In genomic region chr8:122661894-122662293, GRCm38 (mm10) we compare ENCODE assay signal across 23 mouse cellular contexts. TPM values are rescaled to one million over a fixed set of nuclear protein-coding genes. Genes with fewer than 3 reads are reported as not detected.
A peak's percentile ranks its signal among the peaks of the same experiment; 100 is the strongest.
DNase-seq lines count a peak whose midpoint lies in the region; ATAC-seq and TF ChIP-seq lines count a peak whose summit lies in the region.
"Had no signal": no experiment of that assay in that cellular context is flagged by ENCODE, and none has a peak within 500 bp of the region (broad histone marks: within the 10 kb centered on the region; RNA-seq: fewer than 3 reads in every experiment).

No protein-coding gene starts in this region.

- no peak overlapping the region for H3K4me3 ChIP-seq in hindbrain, postnatal 0 days (ENCODE audit: low read length)
- H3K4me3 ChIP-seq in hindbrain, embryonic 12.5 days = no peak overlapping the region
- H3K4me3 ChIP-seq in MEL (ENCODE audit: control insufficient read depth in 1 of 2, insufficient read depth in 1 of 2, low read depth in 2 of 2, low read length in 2 of 2) = no peak overlapping the region
- no peak overlapping the region for H3K4me3 ChIP-seq in embryonic facial prominence, embryonic 10.5 days
- no peak overlapping the region for H3K4me3 ChIP-seq in limb, embryonic 13.5 days
- no peak overlapping the region for H3K4me3 ChIP-seq in midbrain, embryonic 11.5 days (ENCODE audit: low read depth, low read length)
- H3K4me3 ChIP-seq: embryonic facial prominence, embryonic 12.5 days; forebrain, embryonic 13.5 days; forebrain, embryonic 15.5 days had no signal

- 0 out of 2 replicates have a peak, but pooled peaks cover 4% of the 10 kb centered on the region for H3K36me3 ChIP-seq in hindbrain, postnatal 0 days (ENCODE audit: insufficient read depth, low read length)
- no peaks in the 10 kb centered on the region for H3K36me3 ChIP-seq in hindbrain, embryonic 12.5 days
- H3K36me3 ChIP-seq in MEL (ENCODE audit: control insufficient read depth in 1 of 2, insufficient read depth in 2 of 2, low read length in 2 of 2) = peaks cover 23% of the 10 kb centered on the region in 2 experiments
- no peaks in the 10 kb centered on the region for H3K36me3 ChIP-seq in embryonic facial prominence, embryonic 10.5 days (replicated peaks)
- H3K36me3 ChIP-seq in limb, embryonic 13.5 days = no peaks in the 10 kb centered on the region
- no peaks in the 10 kb centered on the region for H3K36me3 ChIP-seq in midbrain, embryonic 11.5 days (ENCODE audit: control insufficient read depth, insufficient read depth, low read length)
- H3K36me3 ChIP-seq: embryonic facial prominence, embryonic 12.5 days; forebrain, embryonic 15.5 days had no signal

- TF ChIP-seq RAD21 in MEL (IDR thresholded peaks at IDR 0.05; ENCODE audit: low read depth, low read length) = no peak

- TF ChIP-seq EP300 in MEL (IDR thresholded peaks at IDR 0.05; ENCODE audit: low read depth in 1 of 2, low read length in 2 of 2) = no peak

- no peak overlapping the region for H3K4me2 ChIP-seq in hindbrain, postnatal 0 days (ENCODE audit: low read depth, low read length)
- no peak overlapping the region for H3K4me2 ChIP-seq in hindbrain, embryonic 12.5 days (replicated peaks)
- no peak overlapping the region for H3K4me2 ChIP-seq in limb, embryonic 13.5 days (replicated peaks)
- no peak overlapping the region for H3K4me2 ChIP-seq in midbrain, embryonic 11.5 days
- H3K4me2 ChIP-seq: forebrain, embryonic 13.5 days; forebrain, embryonic 15.5 days had no signal

- no peak overlapping the region for H3K9ac ChIP-seq in hindbrain, postnatal 0 days (replicated peaks; ENCODE audit: low read length)
- no peak overlapping the region for H3K9ac ChIP-seq in hindbrain, embryonic 12.5 days
- H3K9ac ChIP-seq in MEL (ENCODE audit: control insufficient read depth, low read depth, low read length, poor library complexity, severe bottlenecking) = no peak overlapping the region
- H3K9ac ChIP-seq in limb, embryonic 13.5 days = no peak overlapping the region
- H3K9ac ChIP-seq in midbrain, embryonic 11.5 days (ENCODE audit: low read length) = no peak overlapping the region
- H3K9ac ChIP-seq: embryonic facial prominence, embryonic 12.5 days; forebrain, embryonic 13.5 days; forebrain, embryonic 15.5 days; forebrain, postnatal 0 days had no signal

- H3K9me3 ChIP-seq in hindbrain, postnatal 0 days (ENCODE audit: low read length) = no peaks in the 10 kb centered on the region
- H3K9me3 ChIP-seq in hindbrain, embryonic 12.5 days (replicated peaks) = no peaks in the 10 kb centered on the region
- no peaks in the 10 kb centered on the region for H3K9me3 ChIP-seq in MEL (replicated peaks; ENCODE audit: insufficient read depth, low read length)
- no peaks in the 10 kb centered on the region for H3K9me3 ChIP-seq in embryonic facial prominence, embryonic 10.5 days
- H3K9me3 ChIP-seq in limb, embryonic 13.5 days = no peaks in the 10 kb centered on the region
- H3K9me3 ChIP-seq in midbrain, embryonic 11.5 days (ENCODE audit: control insufficient read depth, low read length) = no peaks in the 10 kb centered on the region
- H3K9me3 ChIP-seq: embryonic facial prominence, embryonic 12.5 days; forebrain, embryonic 13.5 days; forebrain, embryonic 15.5 days had no signal

- peaks cover 18% of the 10 kb centered on the region for H3K4me1 ChIP-seq in hindbrain, postnatal 0 days (ENCODE audit: insufficient read depth, low read length)
- H3K4me1 ChIP-seq in hindbrain, embryonic 12.5 days = peaks cover 63% of the 10 kb centered on the region
- H3K4me1 ChIP-seq in MEL (ENCODE audit: control insufficient read depth in 1 of 2, insufficient read depth in 2 of 2, low read length in 2 of 2) = peaks cover 11 to 25% of the 10 kb centered on the region in 2 experiments
- peaks cover 91% of the 10 kb centered on the region for H3K4me1 ChIP-seq in embryonic facial prominence, embryonic 10.5 days
- H3K4me1 ChIP-seq in limb, embryonic 13.5 days = peaks cover 98% of the 10 kb centered on the region
- 0 out of 2 replicates have a peak, but pooled peaks cover 4% of the 10 kb centered on the region for H3K4me1 ChIP-seq in midbrain, embryonic 11.5 days (ENCODE audit: control insufficient read depth, insufficient read depth, low read length)

- no peak; a peak in 1 of 4 replicates for TF ChIP-seq POLR2A in MEL (IDR thresholded peaks at IDR 0.05; ENCODE audit: control insufficient read depth in 1 of 2, insufficient read depth in 1 of 2, low read depth in 1 of 2, low read length in 2 of 2, poor library complexity in 1 of 2)

- 68% methylated on average over 2 of the region's 2 CpGs for WGBS in hindbrain, postnatal 0 days
- 92% methylated on average over 2 of the region's 2 CpGs for WGBS in hindbrain, embryonic 12.5 days
- 64% methylated on average over 2 of the region's 2 CpGs for WGBS in embryonic facial prominence, embryonic 10.5 days
- WGBS in limb, embryonic 13.5 days = 75% methylated on average over 2 of the region's 2 CpGs
- WGBS in midbrain, embryonic 11.5 days = 83% methylated on average over 2 of the region's 2 CpGs

- no peak for ATAC-seq in hindbrain, postnatal 0 days
- no peak for ATAC-seq in hindbrain, embryonic 12.5 days (ENCODE audit: low FRiP score)
- no peak for ATAC-seq in limb, embryonic 13.5 days (ENCODE audit: low FRiP score, low read depth)
- no peak for ATAC-seq in midbrain, embryonic 11.5 days (ENCODE audit: low FRiP score)
- ATAC-seq: activated CD4-positive, CD25-positive, alpha-beta regulatory T cell, adult 4 months; forebrain, embryonic 13.5 days; forebrain, embryonic 15.5 days; Patski had no signal

- peaks cover 87% of the 10 kb centered on the region for H3K79me2 ChIP-seq in MEL (ENCODE audit: control insufficient read depth, insufficient read depth, low read length, poor library complexity)

- H3K27ac ChIP-seq in hindbrain, postnatal 0 days = 0 out of 2 replicates have a peak overlapping the region, but pooled peaks have one; percentile 17
- H3K27ac ChIP-seq in hindbrain, embryonic 12.5 days = no peak overlapping the region
- no peak overlapping the region for H3K27ac ChIP-seq in MEL (ENCODE audit: control insufficient read depth, low read depth, low read length)
- peak overlapping the region; percentile 82; the same call in 1 of the 2 replicates for H3K27ac ChIP-seq in embryonic facial prominence, embryonic 10.5 days (replicated peaks)
- peak overlapping the region; percentile 82; the same call in 1 of the 2 replicates for H3K27ac ChIP-seq in limb, embryonic 13.5 days
- no peak overlapping the region for H3K27ac ChIP-seq in midbrain, embryonic 11.5 days (ENCODE audit: low read depth, low read length)

- no peak for TF ChIP-seq CTCF in hindbrain, postnatal 0 days (IDR thresholded peaks at IDR 0.05; ENCODE audit: low read depth)
- no peak for TF ChIP-seq CTCF in MEL (IDR thresholded peaks at IDR 0.05 in 2 of 3, conservative IDR thresholded peaks at IDR 0.05 in 1 of 3; ENCODE audit: control insufficient read depth in 1 of 3, insufficient read depth in 1 of 3, low read depth in 2 of 3, low read length in 3 of 3, poor library complexity in 1 of 3, severe bottlenecking in 1 of 3)

- DNase-seq in hindbrain, postnatal 0 days (ENCODE audit: low spot score) = no peak
- DNase-seq in MEL (ENCODE audit: low read depth, low spot score) = no peak
- DNase-seq in embryonic facial prominence, embryonic 10.5 days (ENCODE audit: low spot score) = no peak
- DNase-seq in right cerebral cortex, adult 18-20 months = no peak
- DNase-seq in adrenal gland, postnatal 4 days (ENCODE audit: low spot score in 2 of 2) = no peak
- DNase-seq in midbrain, embryonic 11.5 days (ENCODE audit: low spot score, missing footprints) = no peak
- DNase-seq: adrenal gland, adult 8-10 months; cerebellum, adult 11 months; forebrain, postnatal 0 days had no signal

- no peaks in the 10 kb centered on the region for H3K27me3 ChIP-seq in hindbrain, postnatal 0 days (ENCODE audit: insufficient read depth, low read length)
- no peaks in the 10 kb centered on the region for H3K27me3 ChIP-seq in hindbrain, embryonic 12.5 days
- no peaks in the 10 kb centered on the region for H3K27me3 ChIP-seq in MEL (ENCODE audit: control insufficient read depth in 1 of 2, insufficient read depth in 2 of 2, low read length in 2 of 2)
- peaks cover 31% of the 10 kb centered on the region for H3K27me3 ChIP-seq in embryonic facial prominence, embryonic 10.5 days (replicated peaks; ENCODE audit: low read depth, poor library complexity, severe bottlenecking)
- no peaks in the 10 kb centered on the region for H3K27me3 ChIP-seq in limb, embryonic 13.5 days
- H3K27me3 ChIP-seq in midbrain, embryonic 11.5 days (ENCODE audit: control insufficient read depth, insufficient read depth, low read length) = no peaks in the 10 kb centered on the region
- H3K27me3 ChIP-seq: forebrain, embryonic 15.5 days; Patski had no signal

RNA-seq across cellular contexts. Expression of gene Cbfa2t3, which starts 37.0 kb away (rescaled TPM):
- 9.2 and 10.0 TPM in 2 replicates for total RNA-seq in hindbrain, postnatal 0 days (2014; rRNA removed)
- 12.4 and 12.6 TPM in 2 replicates for polyA plus RNA-seq in hindbrain, postnatal 0 days (2015; fragmentation: Nextera tagmentation; extraction: Ambion mirVana)
- 17.1 and 17.3 TPM in 2 replicates for polyA plus RNA-seq in hindbrain, embryonic 12.5 days (2016; fragmentation: Nextera tagmentation; extraction: Ambion mirVana)
- total RNA-seq in MEL (2012; rRNA removed) = 10.5 and 11.1 TPM in 2 replicates
- polyA plus RNA-seq in MEL (2012; ENCODE audit: insufficient read depth in 1 of 2, insufficient read length in 2 of 2, low read depth in 1 of 2, low replicate concordance in 2 of 2, missing spikeins in 1 of 2) = 100 to 1,000 TPM in 1 of 2 experiments, not detected in 1; 102 TPM
- 1.7 and 2.3 TPM in 2 replicates for polyA plus RNA-seq in embryonic facial prominence, embryonic 10.5 days (2016; fragmentation: Nextera tagmentation; extraction: Ambion mirVana)
- 4.3 and 4.8 TPM in 2 replicates for polyA plus RNA-seq in limb, embryonic 13.5 days (2015; fragmentation: Nextera tagmentation; extraction: Ambion mirVana)
- total RNA-seq in adrenal gland, postnatal 4 days (2021) = 10 to 100 TPM; 11.3 to 12.0 TPM
- polyA plus RNA-seq in midbrain, embryonic 11.5 days (2014; fragmentation: Nextera tagmentation; extraction: Ambion mirVana) = 6.1 and 6.4 TPM in 2 replicates

RNA-seq across cellular contexts. Expression of gene Pabpn1l, which starts 39.4 kb away (rescaled TPM):
- not detected in 2 replicates for total RNA-seq in hindbrain, postnatal 0 days (2014; rRNA removed)
- not detected in 2 replicates for polyA plus RNA-seq in hindbrain, postnatal 0 days (2015; fragmentation: Nextera tagmentation; extraction: Ambion mirVana)
- polyA plus RNA-seq in hindbrain, embryonic 12.5 days (2016; fragmentation: Nextera tagmentation; extraction: Ambion mirVana) = not detected in 2 replicates
- total RNA-seq in MEL (2012; rRNA removed) = not detected in 2 replicates
- under 1 TPM in 1 of 2 experiments, not detected in 1; 0.15 TPM for polyA plus RNA-seq in MEL (2012; ENCODE audit: insufficient read depth in 1 of 2, insufficient read length in 2 of 2, low read depth in 1 of 2, low replicate concordance in 2 of 2, missing spikeins in 1 of 2)
- polyA plus RNA-seq in embryonic facial prominence, embryonic 10.5 days (2016; fragmentation: Nextera tagmentation; extraction: Ambion mirVana) = 0.30 TPM in 1 of 2 replicates, not detected in the other
- not detected in 2 replicates for polyA plus RNA-seq in limb, embryonic 13.5 days (2015; fragmentation: Nextera tagmentation; extraction: Ambion mirVana)
- total RNA-seq in adrenal gland, postnatal 4 days (2021) = not detected
- not detected in 2 replicates for polyA plus RNA-seq in midbrain, embryonic 11.5 days (2014; fragmentation: Nextera tagmentation; extraction: Ambion mirVana)
- total RNA-seq: adrenal gland, adult 18-20 months; adrenal gland, adult 8-10 months; adrenal gland, postnatal 14 days; adrenal gland, postnatal 36 days; common myeloid progenitor, adult 5-6 weeks; ES-E14; forebrain, postnatal 0 days had no signal
- polyA plus RNA-seq: activated CD4-positive, CD25-positive, alpha-beta regulatory T cell, adult 4 months; C2C12; embryonic facial prominence, embryonic 12.5 days; forebrain, embryonic 11.5 days; forebrain, embryonic 13.5 days; forebrain, embryonic 15.5 days; forebrain, postnatal 0 days had no signal

RNA-seq across cellular contexts. Expression of gene Trappc2l, which starts 50.5 kb away (rescaled TPM):
- 7.6 and 11.4 TPM in 2 replicates for total RNA-seq in hindbrain, postnatal 0 days (2014; rRNA removed)
- polyA plus RNA-seq in hindbrain, postnatal 0 days (2015; fragmentation: Nextera tagmentation; extraction: Ambion mirVana) = 117 and 130 TPM in 2 replicates
- polyA plus RNA-seq in hindbrain, embryonic 12.5 days (2016; fragmentation: Nextera tagmentation; extraction: Ambion mirVana) = 48.2 and 52.6 TPM in 2 replicates
- total RNA-seq in MEL (2012; rRNA removed) = 21.6 and 21.7 TPM in 2 replicates
- 10 to 100 TPM in 1 of 2 experiments, not detected in 1; 15.1 TPM for polyA plus RNA-seq in MEL (2012; ENCODE audit: insufficient read depth in 1 of 2, insufficient read length in 2 of 2, low read depth in 1 of 2, low replicate concordance in 2 of 2, missing spikeins in 1 of 2)
- 49.6 and 54.9 TPM in 2 replicates for polyA plus RNA-seq in embryonic facial prominence, embryonic 10.5 days (2016; fragmentation: Nextera tagmentation; extraction: Ambion mirVana)
- 49.6 and 55.6 TPM in 2 replicates for polyA plus RNA-seq in limb, embryonic 13.5 days (2015; fragmentation: Nextera tagmentation; extraction: Ambion mirVana)
- 10 to 100 TPM; 51.5 to 51.8 TPM for total RNA-seq in adrenal gland, postnatal 4 days (2021)
- 43.0 and 43.7 TPM in 2 replicates for polyA plus RNA-seq in midbrain, embryonic 11.5 days (2014; fragmentation: Nextera tagmentation; extraction: Ambion mirVana)

RNA-seq across cellular contexts. Expression of gene Galns, which starts 50.6 kb away (rescaled TPM):
- 12.0 and 14.2 TPM in 2 replicates for total RNA-seq in hindbrain, postnatal 0 days (2014; rRNA removed)
- polyA plus RNA-seq in hindbrain, postnatal 0 days (2015; fragmentation: Nextera tagmentation; extraction: Ambion mirVana) = 9.1 and 10.0 TPM in 2 replicates
- 6.3 and 6.9 TPM in 2 replicates for polyA plus RNA-seq in hindbrain, embryonic 12.5 days (2016; fragmentation: Nextera tagmentation; extraction: Ambion mirVana)
- total RNA-seq in MEL (2012; rRNA removed) = 1.7 and 2.1 TPM in 2 replicates
- polyA plus RNA-seq in MEL (2012; ENCODE audit: insufficient read depth in 1 of 2, insufficient read length in 2 of 2, low read depth in 1 of 2, low replicate concordance in 2 of 2, missing spikeins in 1 of 2) = 1 to 10 TPM in 1 of 2 experiments, not detected in 1; 3.0 TPM
- polyA plus RNA-seq in embryonic facial prominence, embryonic 10.5 days (2016; fragmentation: Nextera tagmentation; extraction: Ambion mirVana) = 4.6 and 5.2 TPM in 2 replicates
- 9.0 and 9.7 TPM in 2 replicates for polyA plus RNA-seq in limb, embryonic 13.5 days (2015; fragmentation: Nextera tagmentation; extraction: Ambion mirVana)
- 10 to 100 TPM; 11.9 to 13.9 TPM for total RNA-seq in adrenal gland, postnatal 4 days (2021)
- polyA plus RNA-seq in midbrain, embryonic 11.5 days (2014; fragmentation: Nextera tagmentation; extraction: Ambion mirVana) = 6.0 and 6.4 TPM in 2 replicates

Comparison
In these comparisons a context has a peak if more than half of its experiments do, and no peak if none do; other contexts are left out.
1. H3K27ac ChIP-seq: peak in hindbrain, postnatal 0 days (single experiment), embryonic facial prominence, embryonic 10.5 days (single experiment) and limb, embryonic 13.5 days (single experiment); none in hindbrain, embryonic 12.5 days (single experiment), MEL (single experiment) and midbrain, embryonic 11.5 days (single experiment).